Mouse (Mus musculus) MEL (cell line): Measurements from ENCODE around the gene Trim40. TPM values are rescaled to one million over a fixed set of nuclear protein-coding genes. Genes with fewer than 3 reads are reported as not detected.

Experiments
- DNase-seq: peaks from one replicate; pipeline ENCODE4 v3.0.0; 2011; ENCODE audit warnings: low read depth, low spot score
- H3K27ac ChIP-seq: 2 replicates; pipeline ENCODE4 v1.5.1; 2012; ENCODE audit warnings: low read depth, mild to moderate bottlenecking, control low read depth, low read length, moderate library complexity; ENCODE audit not compliant: control insufficient read depth
- H3K27me3 ChIP-seq, 2 experiments: fragments of 150-350 bp in 1 of 2; sonication (generic) in 1 of 2; 2 replicates each; pipeline ENCODE4 v1.6.1; 2012; ENCODE audit warnings: low read length in 2 of 2, mild to moderate bottlenecking in 2 of 2, improper control_type of control experiment in 1 of 2, moderate library complexity in 1 of 2; ENCODE audit not compliant: insufficient read depth in 2 of 2, control insufficient read depth in 1 of 2
- H3K36me3 ChIP-seq, 2 experiments: 2 replicates each; pipeline ENCODE4 v1.6.1; 2012 to 2014; ENCODE audit warnings: low read length in 2 of 2, improper control_type of control experiment in 1 of 2, inconsistent platforms in 1 of 2, mild to moderate bottlenecking in 1 of 2; ENCODE audit not compliant: insufficient read depth in 2 of 2, control insufficient read depth in 1 of 2
- H3K4me1 ChIP-seq, 2 experiments: fragments of 150-350 bp in 1 of 2; sonication (generic) in 1 of 2; 2 replicates each; pipeline ENCODE4 v1.6.1; 2012; ENCODE audit warnings: low read length in 2 of 2, improper control_type of control experiment in 1 of 2, mild to moderate bottlenecking in 1 of 2; ENCODE audit not compliant: insufficient read depth in 2 of 2, control insufficient read depth in 1 of 2
- H3K4me3 ChIP-seq, 2 experiments: fragments of 150-350 bp in 1 of 2; sonication (generic) in 1 of 2; 2 replicates each; pipeline ENCODE4 v1.5.1; 2012; ENCODE audit warnings: low read depth in 2 of 2, low read length in 2 of 2, mild to moderate bottlenecking in 2 of 2, moderate library complexity in 2 of 2, control low read depth in 1 of 2, improper control_type of control experiment in 1 of 2; ENCODE audit not compliant: control insufficient read depth in 1 of 2, insufficient read depth in 1 of 2
- H3K79me2 ChIP-seq: 2 replicates; pipeline ENCODE4 v1.6.1; 2012; ENCODE audit warnings: mild to moderate bottlenecking, low read length, moderate library complexity; ENCODE audit not compliant: control insufficient read depth, poor library complexity, insufficient read depth
- H3K9ac ChIP-seq: 2 replicates; pipeline ENCODE4 v1.6.1; 2012; ENCODE audit warnings: low read depth, mild to moderate bottlenecking, control low read depth, low read length, moderate library complexity; ENCODE audit not compliant: control insufficient read depth, poor library complexity, severe bottlenecking
- H3K9me3 ChIP-seq: fragments of 150-350 bp; sonication (generic); replicated peaks from 2 replicates; pipeline ENCODE4 v1.6.1; 2012; ENCODE audit warnings: mild to moderate bottlenecking, low read length, improper control_type of control experiment, moderate library complexity; ENCODE audit not compliant: insufficient read depth
- BHLHE40 ChIP-seq: IDR thresholded peaks from 2 replicates; pipeline ENCODE4 v1.6.1; 2012; ENCODE audit warnings: low read depth, mild to moderate bottlenecking, inconsistent platforms, low read length, improper control_type of control experiment, borderline replicate concordance
- CHD2 ChIP-seq: IDR thresholded peaks from 2 replicates; pipeline ENCODE4 v1.6.1; 2011; ENCODE audit warnings: low read length, improper control_type of control experiment
- EP300 ChIP-seq, 2 experiments: IDR thresholded peaks; 2 replicates each; pipeline ENCODE4 v1.6.1; 2011; ENCODE audit warnings: improper control_type of control experiment in 2 of 2, low read length in 2 of 2, low read depth in 1 of 2, mild to moderate bottlenecking in 1 of 2
- GATA1 ChIP-seq: IDR thresholded peaks from 2 replicates; pipeline ENCODE4 v1.6.1; 2011; ENCODE audit warnings: low read depth, low read length, improper control_type of control experiment
- JUND ChIP-seq: IDR thresholded peaks from 2 replicates; pipeline ENCODE4 v1.6.1; 2011; ENCODE audit warnings: low read depth, mild to moderate bottlenecking, improper control_type of control experiment, low read length
- KAT2A ChIP-seq: conservative IDR thresholded peaks from 2 replicates; pipeline ENCODE4 v1.6.1; 2012; ENCODE audit warnings: low read depth, low read length, improper control_type of control experiment, inconsistent platforms
- MAFK ChIP-seq: IDR thresholded peaks from 2 replicates; pipeline ENCODE4 v1.6.1; 2011; ENCODE audit warnings: low read depth, mild to moderate bottlenecking, low read length, improper control_type of control experiment, borderline replicate concordance
- MAZ ChIP-seq: IDR thresholded peaks from 2 replicates; pipeline ENCODE4 v1.6.1; 2012; ENCODE audit warnings: low read depth, mild to moderate bottlenecking, inconsistent platforms, low read length, improper control_type of control experiment
- MEF2A ChIP-seq: IDR thresholded peaks from 2 replicates; pipeline ENCODE4 v1.6.1; 2014; ENCODE audit warnings: low read depth, mild to moderate bottlenecking, inconsistent platforms, low read length, improper control_type of control experiment; ENCODE audit not compliant: poor library complexity, insufficient replicate concordance, severe bottlenecking; ENCODE audit errors: extremely low read depth
- MXI1 ChIP-seq: IDR thresholded peaks from 2 replicates; pipeline ENCODE4 v1.6.1; 2011; ENCODE audit warnings: mild to moderate bottlenecking, low read depth, low read length, improper control_type of control experiment
- MYB ChIP-seq: IDR thresholded peaks from 2 replicates; pipeline ENCODE4 v1.6.1; 2011; ENCODE audit warnings: mild to moderate bottlenecking, low read depth, low read length, improper control_type of control experiment
- MYC ChIP-seq: IDR thresholded peaks from 2 replicates; pipeline ENCODE4 v1.6.1; 2011; ENCODE audit warnings: low read depth, mild to moderate bottlenecking, low read length, improper control_type of control experiment, moderate library complexity
- NELFE ChIP-seq: IDR thresholded peaks from 2 replicates; pipeline ENCODE4 v1.6.1; 2011; ENCODE audit warnings: low read depth, low read length, improper control_type of control experiment
- POLR2AphosphoS2 ChIP-seq: IDR thresholded peaks from 2 replicates; pipeline ENCODE4 v1.6.1; 2011; ENCODE audit warnings: low read length, improper control_type of control experiment
- SIN3A ChIP-seq: IDR thresholded peaks from 2 replicates; pipeline ENCODE4 v1.6.1; 2012; ENCODE audit warnings: low read length, improper control_type of control experiment, inconsistent platforms
- TBP ChIP-seq: IDR thresholded peaks from 2 replicates; pipeline ENCODE4 v1.8.0; 2011; ENCODE audit warnings: low read depth, low read length, improper control_type of control experiment
- ZC3H11A ChIP-seq: IDR thresholded peaks from 2 replicates; pipeline ENCODE4 v1.6.1; 2012; ENCODE audit warnings: low read depth, mild to moderate bottlenecking, inconsistent platforms, low read length, improper control_type of control experiment
- ZKSCAN1 ChIP-seq: IDR thresholded peaks from 2 replicates; pipeline ENCODE4 v1.6.1; 2012; ENCODE audit warnings: low read depth, mild to moderate bottlenecking, inconsistent platforms, low read length, improper control_type of control experiment, moderate library complexity
- ZNF384 ChIP-seq: IDR thresholded peaks from 2 replicates; pipeline ENCODE4 v1.6.1; 2012; ENCODE audit warnings: low read depth, mild to moderate bottlenecking, inconsistent platforms, low read length, improper control_type of control experiment
- polyA plus RNA-seq, 2 experiments: library from polyadenylated mRNA; stranded (reverse) in 1 of 2; unstranded in 1 of 2; fragments of >175 nt in 1 of 2; fragments of >200 nt in 1 of 2; gene quantifications; 2 replicates each; pipeline versions ENCODE4 v1.2.1 to v1.2.4; 2012; ENCODE audit warnings: low replicate concordance in 2 of 2, low read depth in 1 of 2; ENCODE audit not compliant: insufficient read length in 2 of 2, insufficient read depth in 1 of 2, missing spikeins in 1 of 2
- total RNA-seq: library from RNA; depleted of rRNA; stranded (reverse); fragments of 300-350 nt; gene quantifications from 2 replicates; pipeline ENCODE4 v1.2.3, GENCODE M21; 2012

Trim40 gene
- total and polyA plus RNA-seq, 3 experiments, result 0.04 TPM; not detected in 1

- DNase-seq, result no peak
- no peaks in the 10 kb centered on the region for H3K4me1 ChIP-seq
- H3K9ac ChIP-seq, result no peak overlapping the region
- H3K27me3 ChIP-seq, result peaks cover 4% of the 10 kb centered on the region in 2 experiments
- no peaks in the 10 kb centered on the region for H3K79me2 ChIP-seq
- H3K27ac ChIP-seq, result no peak overlapping the region
- H3K9me3 ChIP-seq, result no peaks in the 10 kb centered on the region
- no peaks in the 10 kb centered on the region for H3K36me3 ChIP-seq
- H3K4me3 ChIP-seq, result no peak overlapping the region
- no peak for TF ChIP-seq MYC
- no peak for TF ChIP-seq MYB
- no peak for TF ChIP-seq ZKSCAN1
- TF ChIP-seq NELFE, result no peak
- TF ChIP-seq BHLHE40, result no peak
- no peak for TF ChIP-seq ZNF384
- TF ChIP-seq GATA1, result no peak
- TF ChIP-seq MXI1, result no peak
- no peak for TF ChIP-seq KAT2A
- no peak for TF ChIP-seq CHD2
- TF ChIP-seq MEF2A, result no peak
- TF ChIP-seq SIN3A, result no peak
- no peak for TF ChIP-seq EP300 (IDR thresholded peaks at IDR 0.05; ENCODE audit: low read depth in 1 of 2, low read length in 2 of 2)
- no peak for TF ChIP-seq JUND
- TF ChIP-seq POLR2AphosphoS2, result no peak
- TF ChIP-seq ZC3H11A, result no peak
Observed at GRCm38 (mm10) chr17:36908235-36908634, 18.3 kb upstream of the Trim40 start.

GRCm38 (mm10) chr17:36903651-36904050 is 13.7 kb upstream of the Trim40 start:
- Histone ChIP-seq H3K9ac (no peak overlapping the region), H3K27ac (no peak overlapping the region), H3K36me3 (no peaks in the 10 kb centered on the region), H3K79me2 (no peaks in the 10 kb centered on the region), H3K9me3 (no peaks in the 10 kb centered on the region), H3K27me3 (no peaks in the 10 kb centered on the region; a peak in 3 of 4 replicates)
- no peak for TF ChIP-seq TBP
- TF ChIP-seq MAZ, result no peak
- no peak for TF ChIP-seq MAFK
- TF ChIP-seq, all 39 proteins: peak for 0
- Histone ChIP-seq H3K4me3 (no peak overlapping the region), H3K4me1 (no peaks in the 10 kb centered on the region)
- no peak for DNase-seq
